Mouse (Mus musculus): ENCODE measurements around the gene Tmem56. TPM values are rescaled to one million over a fixed set of nuclear protein-coding genes. Genes with fewer than 3 reads are reported as not detected.
A peak's percentile ranks its signal among the peaks of the same experiment; 100 is the strongest.

Gene Tmem56
- total and polyA plus RNA-seq, 3 experiments = 0.32 to 0.39 TPM; not detected in 1

DNA sequence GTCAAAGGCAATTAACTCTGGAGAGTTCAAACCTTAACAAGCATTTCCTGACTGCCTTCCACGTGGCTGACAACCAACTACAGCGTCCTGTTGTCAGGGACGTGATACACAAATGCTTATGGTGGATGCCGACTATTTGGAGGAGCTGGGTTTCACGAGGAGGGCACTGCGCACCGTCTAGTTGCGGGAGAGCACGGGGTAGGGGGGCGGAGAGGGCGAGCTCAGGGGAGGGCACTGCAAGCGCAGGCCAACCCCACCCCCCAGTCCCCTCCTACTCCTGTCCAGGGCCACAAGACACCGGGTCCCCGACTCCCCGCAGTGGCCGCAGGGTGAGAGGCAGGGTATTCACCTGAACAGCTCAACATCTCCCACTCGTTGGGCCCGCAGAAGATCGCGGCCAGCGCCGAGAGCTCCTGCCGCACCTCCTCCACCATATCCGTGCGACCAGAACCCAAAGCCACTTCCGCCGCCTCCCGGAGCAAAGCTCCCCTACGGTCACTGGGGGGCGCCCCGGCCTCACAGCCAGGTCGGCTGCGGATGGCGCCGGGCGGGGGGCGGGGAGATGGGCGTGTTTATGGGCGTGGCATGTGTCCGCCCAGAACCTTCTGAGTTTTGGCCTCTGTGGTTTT lies 111.5 kb downstream of the Tmem56 start, which contains the start of gene Rwdd3 (continued):
- TF ChIP-seq POLR2A (IDR thresholded peaks at IDR 0.05; ENCODE audit: control insufficient read depth in 1 of 2, insufficient read depth in 1 of 2, low read depth in 1 of 2, low read length in 2 of 2, poor library complexity in 1 of 2) (peak; percentile 63 to 77; a peak in 2 of 4 replicates), POLR2AphosphoS5 (IDR thresholded peaks at IDR 0.05; ENCODE audit: borderline replicate concordance, low read depth, low read length) (no peak), NRF1 (IDR thresholded peaks at IDR 0.05; ENCODE audit: insufficient read depth, low read depth, low read length, poor library complexity, severe bottlenecking) (peak; percentile 50; the same call in 1 of the 2 replicates), RAD21 (IDR thresholded peaks at IDR 0.05; ENCODE audit: low read depth, low read length) (peak; percentile 92), SMC3 (IDR thresholded peaks at IDR 0.05; ENCODE audit: low read depth, low read length) (peak; percentile 78), HCFC1 (IDR thresholded peaks at IDR 0.05; ENCODE audit: low read depth, low read length) (peak; percentile 78), TCF12 (IDR thresholded peaks at IDR 0.05; ENCODE audit: low read depth, low read length) (peak; percentile 54), NELFE (IDR thresholded peaks at IDR 0.05; ENCODE audit: low read depth, low read length) (peak; percentile 47)

DNA sequence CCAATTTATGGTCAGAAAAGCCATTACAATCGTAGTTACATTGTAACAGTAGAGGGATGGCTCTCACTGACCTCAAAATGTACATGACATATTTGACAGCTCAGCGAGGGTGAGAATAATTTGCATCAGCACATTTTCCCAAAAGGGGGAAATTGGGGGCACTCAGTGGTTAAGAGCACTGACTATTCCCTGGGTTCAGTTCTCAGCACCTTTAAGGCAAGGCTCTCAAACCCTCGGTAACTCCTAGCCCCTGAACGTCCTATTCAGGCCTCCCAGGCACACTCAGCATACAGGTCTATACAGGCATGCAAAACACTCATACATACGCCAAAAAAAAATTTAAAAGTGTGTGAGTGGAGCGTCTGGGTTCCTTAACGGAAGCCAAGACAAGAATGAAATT lies 112.3 kb downstream of the Tmem56 start:
- Histone ChIP-seq H3K9me3 (replicated peaks; ENCODE audit: insufficient read depth, low read length) (no peaks in the 10 kb centered on the region), H3K4me1 (ENCODE audit: control insufficient read depth in 1 of 2, insufficient read depth in 2 of 2, low read length in 2 of 2) (peaks cover 10 to 15% of the 10 kb centered on the region in 2 experiments; a peak in 3 of 4 replicates)

More for the DNA sequence above, 112.3 kb downstream of the Tmem56 start:
- H3K79me2 ChIP-seq (ENCODE audit: control insufficient read depth, insufficient read depth, low read length, poor library complexity) = peaks cover 2% of the 10 kb centered on the region; the same call in 1 of the 2 replicates
- no peaks in the 10 kb centered on the region for H3K27me3 ChIP-seq (ENCODE audit: control insufficient read depth in 1 of 2, insufficient read depth in 2 of 2, low read length in 2 of 2)
- peak overlapping the region; percentile 76 to 86 for H3K4me3 ChIP-seq (ENCODE audit: control insufficient read depth in 1 of 2, insufficient read depth in 1 of 2, low read depth in 2 of 2, low read length in 2 of 2)
- H3K36me3 ChIP-seq (ENCODE audit: control insufficient read depth in 1 of 2, insufficient read depth in 2 of 2, low read length in 2 of 2) = peaks cover 0 to 19% of the 10 kb centered on the region in 2 experiments; a peak in 2 of 4 replicates
- DNase-seq (ENCODE audit: low read depth, low spot score) = peak; percentile 56
- peak overlapping the region; percentile 85 for H3K9ac ChIP-seq (ENCODE audit: control insufficient read depth, low read depth, low read length, poor library complexity, severe bottlenecking)
- peak overlapping the region; percentile 90 for H3K27ac ChIP-seq (ENCODE audit: control insufficient read depth, low read depth, low read length)
- TF ChIP-seq E2F4 (IDR thresholded peaks at IDR 0.05; ENCODE audit: borderline replicate concordance, low read depth, low read length) = no peak
- no peak; the same call in 1 of the 2 replicates for TF ChIP-seq NELFE (IDR thresholded peaks at IDR 0.05; ENCODE audit: low read depth, low read length)
- TF ChIP-seq POLR2A (IDR thresholded peaks at IDR 0.05; ENCODE audit: control insufficient read depth in 1 of 2, insufficient read depth in 1 of 2, low read depth in 1 of 2, low read length in 2 of 2, poor library complexity in 1 of 2) = no peak
- no peak for TF ChIP-seq CHD2 (IDR thresholded peaks at IDR 0.05; ENCODE audit: low read length)
- no peak for TF ChIP-seq ZMIZ1 (IDR thresholded peaks at IDR 0.05; ENCODE audit: low read depth, low read length)
- no peak for TF ChIP-seq GATA1 (IDR thresholded peaks at IDR 0.05; ENCODE audit: low read depth, low read length)
- TF ChIP-seq EP300 (IDR thresholded peaks at IDR 0.05; ENCODE audit: low read depth in 1 of 2, low read length in 2 of 2) = no peak
- TF ChIP-seq USF2 (IDR thresholded peaks at IDR 0.05; ENCODE audit: borderline replicate concordance in 1 of 2, insufficient read depth in 1 of 2, low read depth in 1 of 2, low read length in 2 of 2) = no peak
- TF ChIP-seq RCOR1 (IDR thresholded peaks at IDR 0.05; ENCODE audit: low read depth, low read length) = no peak
- no peak for TF ChIP-seq MEF2A (IDR thresholded peaks at IDR 0.05; ENCODE audit: extremely low read depth, insufficient replicate concordance, low read depth, low read length, poor library complexity, severe bottlenecking)
- no peak for TF ChIP-seq TBP (IDR thresholded peaks at IDR 0.05; ENCODE audit: low read depth, low read length)
- TF ChIP-seq JUND (IDR thresholded peaks at IDR 0.05; ENCODE audit: low read depth, low read length) = no peak
- TF ChIP-seq MYC (IDR thresholded peaks at IDR 0.05; ENCODE audit: low read depth, low read length) = no peak
- TF ChIP-seq HCFC1 (IDR thresholded peaks at IDR 0.05; ENCODE audit: low read depth, low read length) = no peak
- no peak for TF ChIP-seq GABPA (IDR thresholded peaks at IDR 0.05; ENCODE audit: low read depth, low read length)
- no peak for TF ChIP-seq ETS1 (IDR thresholded peaks at IDR 0.05; ENCODE audit: low read depth, low read length)
- no peak for TF ChIP-seq CHD1 (IDR thresholded peaks at IDR 0.05; ENCODE audit: low read depth, low read length)
- no peak for TF ChIP-seq NRF1 (IDR thresholded peaks at IDR 0.05; ENCODE audit: insufficient read depth, low read depth, low read length, poor library complexity, severe bottlenecking)
